Mouse (Mus musculus): ENCODE measurements around the gene Fyn. TPM values are rescaled to one million over a fixed set of nuclear protein-coding genes. Genes with fewer than 3 reads are reported as not detected.

The Fyn gene
- polyA plus RNA-seq, 1 experiment, result 9.1 TPM

DNA sequence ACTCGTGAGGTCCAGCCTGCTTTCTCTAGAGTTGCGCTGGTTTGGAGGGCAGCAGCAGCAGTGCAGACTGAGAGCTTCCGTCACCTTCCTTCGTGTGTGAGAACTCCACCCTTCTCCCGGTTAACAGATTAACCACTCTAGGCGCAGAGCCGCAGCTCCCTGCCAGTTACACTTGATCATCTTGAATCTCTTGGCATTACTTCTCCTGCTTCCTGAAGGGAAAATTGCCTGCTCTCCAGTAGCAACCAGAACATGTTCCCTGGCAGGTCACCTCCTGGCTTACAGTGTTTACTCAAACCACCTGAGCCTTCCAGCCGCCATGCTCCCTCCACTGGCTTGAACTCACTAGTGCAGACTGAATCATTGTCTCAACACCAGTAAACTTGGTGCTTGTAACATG, 94.1 kb downstream of the Fyn start:
- no peak for DNase-seq (ENCODE audit: low read depth, low spot score)
- 16% methylated on average over 8 of the region's 8 CpGs for WGBS

GRCm38 (mm10) chr10:39464383-39464782, 95.7 kb downstream of the Fyn start:
- DNase-seq (ENCODE audit: low read depth, low spot score), result no peak
- 92% methylated on average over 5 of the region's 5 CpGs for WGBS

DNA sequence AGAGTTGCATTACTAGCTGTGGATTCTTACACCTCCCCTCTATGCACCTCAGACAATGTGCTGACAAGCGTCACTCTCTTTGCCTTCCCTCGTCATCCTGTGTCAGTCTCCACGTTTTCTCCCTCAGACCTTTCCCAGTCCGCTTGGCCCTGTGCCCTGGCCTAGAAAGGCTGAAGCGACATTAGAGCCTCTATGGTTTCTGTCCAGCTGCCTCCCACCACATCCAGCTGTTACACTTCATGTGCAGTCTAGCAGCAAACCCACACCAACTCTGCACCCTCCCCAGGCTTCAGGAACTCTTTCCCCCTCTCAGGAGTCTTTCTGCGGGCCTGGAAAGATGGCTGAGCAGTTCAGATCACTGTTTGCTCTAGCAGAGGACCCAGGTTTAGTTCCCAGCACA, 98.7 kb downstream of the Fyn start:
- 68% methylated on average over 6 of the region's 6 CpGs for WGBS
- DNase-seq (ENCODE audit: low read depth, low spot score), result no peak

DNA sequence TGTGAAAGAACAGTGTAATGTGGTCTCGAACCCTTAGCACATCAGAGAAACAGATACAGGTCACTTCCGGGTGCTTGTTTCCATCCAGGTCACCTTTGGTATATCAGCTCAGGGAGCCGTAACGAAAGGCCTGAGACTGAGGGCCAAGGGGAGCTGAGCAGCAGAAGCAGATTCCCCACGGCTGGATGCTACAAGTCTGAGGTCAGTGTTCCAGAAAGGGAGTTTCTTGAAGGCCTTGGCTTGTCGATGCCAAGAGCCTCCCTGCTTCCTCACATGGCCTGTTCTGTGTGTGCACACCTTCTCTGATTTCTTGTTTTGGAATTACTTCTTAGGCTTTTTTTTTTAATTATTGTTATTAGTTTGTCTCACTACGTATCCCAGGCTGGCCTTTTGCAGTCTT, 99.2 kb downstream of the Fyn start:
- no peak for DNase-seq (ENCODE audit: low read depth, low spot score)
- WGBS, result 78% methylated on average over 7 of the region's 7 CpGs

DNA sequence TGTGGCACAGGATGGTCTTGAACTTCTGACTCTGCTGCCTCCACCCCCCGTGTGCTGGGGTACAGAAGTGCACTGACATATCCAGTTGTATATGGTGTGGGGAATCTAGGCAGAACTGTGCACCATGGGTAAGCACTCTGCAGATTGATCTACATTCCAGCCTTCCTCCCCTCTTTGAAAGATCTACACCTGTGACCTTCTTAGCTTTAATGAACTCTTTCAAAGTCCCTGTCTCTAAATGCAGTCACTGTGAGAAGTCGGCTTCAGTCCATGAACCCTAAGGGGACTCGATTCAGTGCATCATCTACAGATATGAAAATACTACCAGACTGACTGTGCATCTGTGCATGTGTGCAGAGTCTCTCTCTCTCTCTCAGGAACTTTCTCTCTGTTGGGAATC, 99.9 kb downstream of the Fyn start:
- WGBS, result 90% methylated on average over 3 of the region's 3 CpGs
- DNase-seq (ENCODE audit: low read depth, low spot score), result no peak

- no peak for DNase-seq (ENCODE audit: low read depth, low spot score)
- 70% methylated on average over 7 of the region's 7 CpGs for WGBS
Observed at GRCm38 (mm10) chr10:39469341-39469740, 100.7 kb downstream of the Fyn start.

DNA sequence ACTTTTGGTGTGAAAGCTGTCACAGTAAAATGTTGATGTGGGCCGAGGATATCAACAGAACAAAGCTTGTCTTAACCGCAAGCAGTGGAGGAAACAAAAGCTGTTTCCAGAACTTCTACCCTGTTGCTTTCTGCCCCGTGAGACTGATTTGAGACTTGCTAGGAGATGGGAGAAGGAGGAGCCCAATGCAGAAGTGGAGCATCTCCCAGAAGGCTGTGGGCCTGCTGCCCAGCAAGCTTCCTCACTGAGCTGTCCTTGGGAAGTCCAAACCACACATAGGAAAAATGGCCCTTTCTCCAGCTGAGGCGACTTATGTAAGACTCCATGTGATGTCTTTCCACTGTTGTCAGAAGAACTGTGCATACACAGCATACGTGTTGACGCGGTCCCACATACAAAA, 101.7 kb downstream of the Fyn start:
- WGBS, result 70% methylated on average over 7 of the region's 7 CpGs

GRCm38 (mm10) chr10:39471040-39471713, 102.5 kb downstream of the Fyn start:
- DNase-seq (ENCODE audit: low read depth, low spot score), result no peak
- 91% methylated on average over 7 of the region's 7 CpGs for WGBS

More for the DNA sequence above, 101.7 kb downstream of the Fyn start:
- DNase-seq (ENCODE audit: low read depth, low spot score), result no peak

DNA sequence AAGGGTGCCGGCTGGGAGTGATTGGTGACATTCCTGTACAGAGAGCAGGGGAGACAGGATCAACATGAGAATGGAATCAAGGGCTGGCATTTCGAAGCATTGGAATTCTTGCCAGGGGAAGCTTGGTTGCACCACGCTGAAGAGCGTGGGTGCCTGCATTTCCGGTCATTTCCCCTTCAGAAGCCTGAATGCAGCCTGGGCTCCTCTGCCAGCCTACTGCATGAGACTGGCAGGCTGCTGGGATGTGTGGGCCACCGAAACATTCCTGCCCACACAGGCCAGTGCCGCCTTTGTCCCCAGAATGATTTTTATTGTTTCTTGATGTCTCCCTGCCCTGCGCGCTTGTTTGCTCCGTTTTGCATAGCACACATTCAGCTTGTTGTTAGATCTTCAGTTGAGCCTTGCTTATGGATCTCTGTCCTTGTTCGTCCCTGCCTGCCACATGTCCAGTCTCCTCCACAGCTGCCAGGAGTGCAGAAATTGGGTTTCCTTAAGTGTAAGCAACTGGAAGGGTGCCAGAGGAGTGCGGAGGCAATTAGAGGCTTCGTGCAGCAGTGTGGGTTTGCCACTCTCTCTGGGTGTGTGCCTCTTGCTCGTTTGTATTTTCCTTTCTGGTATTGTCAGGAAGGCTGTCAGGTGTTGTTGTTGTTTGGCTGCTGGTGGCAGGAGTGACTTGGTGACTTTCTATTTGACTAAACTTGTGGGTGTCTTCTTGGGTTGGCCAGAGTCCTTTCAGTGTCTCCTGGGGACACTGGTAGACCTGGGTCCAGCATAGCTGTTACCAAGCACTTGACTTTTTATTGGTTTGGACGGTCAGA, 103.3 kb downstream of the Fyn start:
- peak; percentile 48 for DNase-seq (ENCODE audit: low read depth, low spot score)
- WGBS, result 22% methylated on average over 15 of the region's 15 CpGs

- WGBS, result 37% methylated on average over 7 of the region's 7 CpGs
- no peak for DNase-seq (ENCODE audit: low read depth, low spot score)
Observed at GRCm38 (mm10) chr10:39472923-39473322, 104.3 kb downstream of the Fyn start.

DNA sequence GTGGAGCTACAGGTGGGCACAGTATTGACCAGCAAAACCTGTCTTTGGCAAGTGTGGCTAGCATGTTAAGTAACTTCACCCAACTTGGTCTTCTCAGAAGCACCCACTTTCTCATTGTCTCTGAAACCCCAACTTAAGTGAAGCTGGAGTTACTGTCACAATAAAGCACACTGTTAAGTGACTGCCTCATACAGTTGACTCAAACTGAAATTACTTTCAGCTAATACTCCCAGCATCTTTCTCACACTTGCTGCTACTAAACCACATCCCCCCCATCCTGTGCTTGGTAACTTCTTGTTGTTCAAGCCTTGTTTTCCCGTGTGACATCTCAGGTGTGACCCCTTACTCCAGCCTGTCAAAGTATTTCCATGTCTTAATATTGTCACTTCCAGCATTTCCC, 110.7 kb downstream of the Fyn start:
- no peak for DNase-seq (ENCODE audit: low read depth, low spot score)
- 83% methylated on average over 1 of the region's 1 CpGs for WGBS

DNA sequence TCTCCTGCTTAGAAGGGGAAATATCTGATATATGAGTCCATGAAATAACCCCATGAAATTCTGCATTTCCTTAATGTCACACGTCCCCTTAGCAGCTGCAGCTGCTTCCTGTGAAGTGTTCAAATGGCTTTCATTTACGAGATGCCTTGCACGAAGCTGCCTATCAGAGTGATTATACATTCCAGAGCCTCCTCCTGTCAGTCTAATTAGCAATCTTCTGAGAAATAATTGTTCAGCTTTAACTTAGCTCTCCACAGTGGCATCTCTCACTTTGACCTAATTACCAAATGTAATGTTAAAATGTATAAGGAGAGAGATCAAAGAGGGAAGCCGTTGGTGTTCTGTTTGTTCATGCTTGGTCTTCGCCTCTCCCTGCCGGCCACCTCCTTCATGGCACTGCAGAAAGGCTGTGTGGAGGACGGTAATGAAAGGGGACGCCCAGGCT, 115.7 kb downstream of the Fyn start:
- 25% methylated on average over 8 of the region's 8 CpGs for WGBS
- no peak for DNase-seq (ENCODE audit: low read depth, low spot score)

DNA sequence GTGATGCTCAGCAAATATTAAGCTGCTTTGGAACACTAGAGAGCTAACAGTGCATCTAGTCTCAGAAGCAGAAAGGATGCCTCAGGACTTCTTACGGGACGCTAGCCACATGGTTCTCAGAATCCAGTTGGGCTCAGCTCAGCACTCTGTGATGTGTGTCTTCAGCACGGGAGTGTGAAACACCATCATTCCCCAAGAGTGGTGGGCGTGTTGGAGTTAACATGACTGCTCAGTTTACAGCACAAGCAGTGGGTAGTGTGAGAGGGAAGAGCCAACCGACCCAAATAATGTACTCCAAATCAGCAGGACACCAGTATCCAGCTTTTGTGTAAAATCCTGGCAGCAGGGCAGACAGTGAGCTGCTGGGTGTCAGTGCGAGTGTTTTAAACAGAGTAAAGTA, 116.2 kb downstream of the Fyn start:
- 63% methylated on average over 6 of the region's 6 CpGs for WGBS
- no peak for DNase-seq (ENCODE audit: low read depth, low spot score)

DNA sequence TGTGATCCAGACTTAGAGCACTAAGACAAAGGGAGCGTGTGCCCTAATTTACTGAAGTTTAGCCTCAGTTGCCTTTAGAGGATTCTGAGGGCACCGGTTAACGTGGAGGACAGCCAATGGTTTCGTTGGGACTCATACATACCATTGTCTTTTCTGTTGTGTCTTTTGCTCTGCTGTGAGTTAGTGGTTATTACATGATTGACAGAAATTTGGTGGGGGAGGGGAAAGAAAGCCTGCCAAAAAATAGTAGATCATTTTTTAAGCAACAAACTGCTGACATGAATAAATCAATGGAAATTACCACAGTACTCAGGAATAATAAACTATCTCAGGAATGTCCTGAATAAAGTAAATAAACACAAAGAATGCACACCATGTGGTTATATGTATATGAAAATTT, 117.3 kb downstream of the Fyn start:
- WGBS, result 87% methylated on average over 4 of the region's 4 CpGs
- no peak for DNase-seq (ENCODE audit: low read depth, low spot score)

DNA sequence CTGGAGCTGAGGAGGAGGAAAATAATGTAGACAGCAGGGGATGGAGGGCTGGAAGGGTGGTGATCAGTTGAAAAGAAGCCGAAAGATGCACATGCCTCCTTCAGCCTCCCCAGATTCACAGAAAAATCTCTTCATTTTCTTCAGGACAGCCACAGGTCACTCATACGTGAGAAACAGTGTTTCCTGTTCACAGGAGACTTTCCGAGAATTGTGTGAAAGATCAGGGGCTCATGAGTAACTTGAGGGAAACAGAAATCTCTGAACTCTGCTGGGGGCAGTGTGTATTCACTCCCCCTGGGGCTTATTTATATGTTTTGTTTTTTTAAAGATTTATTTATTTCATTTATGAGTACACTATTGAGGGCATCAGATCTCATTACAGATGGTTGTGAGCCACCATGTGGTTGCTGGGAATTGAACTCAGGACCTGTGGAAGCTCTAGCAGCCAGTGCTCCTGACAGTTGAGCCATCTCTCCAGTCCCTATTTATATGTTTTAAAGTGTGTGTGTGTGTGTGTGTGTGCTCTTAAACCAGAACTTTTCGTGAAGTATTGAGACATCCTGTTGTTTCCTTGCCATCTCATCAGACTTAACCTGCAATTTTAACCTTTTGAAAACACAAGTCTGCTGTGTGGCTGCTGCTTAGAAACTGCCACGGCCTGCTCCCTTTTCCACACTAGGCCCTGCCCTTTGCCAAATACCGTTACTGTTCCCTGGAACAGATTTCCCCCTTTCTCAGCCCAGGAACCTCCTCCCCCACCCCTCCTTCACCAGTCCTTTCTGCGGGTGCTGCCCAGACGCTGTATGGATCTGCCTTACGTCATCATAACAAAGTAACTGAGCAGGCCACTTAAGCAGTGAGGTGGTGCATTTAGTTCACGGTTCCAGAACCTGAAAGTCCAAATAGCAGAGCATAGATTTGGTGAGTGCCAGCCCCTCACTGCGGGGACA, 118.1 kb downstream of the Fyn start:
- 63% methylated on average over 11 of the region's 11 CpGs for WGBS
- DNase-seq (ENCODE audit: low read depth, low spot score), result no peak

DNA sequence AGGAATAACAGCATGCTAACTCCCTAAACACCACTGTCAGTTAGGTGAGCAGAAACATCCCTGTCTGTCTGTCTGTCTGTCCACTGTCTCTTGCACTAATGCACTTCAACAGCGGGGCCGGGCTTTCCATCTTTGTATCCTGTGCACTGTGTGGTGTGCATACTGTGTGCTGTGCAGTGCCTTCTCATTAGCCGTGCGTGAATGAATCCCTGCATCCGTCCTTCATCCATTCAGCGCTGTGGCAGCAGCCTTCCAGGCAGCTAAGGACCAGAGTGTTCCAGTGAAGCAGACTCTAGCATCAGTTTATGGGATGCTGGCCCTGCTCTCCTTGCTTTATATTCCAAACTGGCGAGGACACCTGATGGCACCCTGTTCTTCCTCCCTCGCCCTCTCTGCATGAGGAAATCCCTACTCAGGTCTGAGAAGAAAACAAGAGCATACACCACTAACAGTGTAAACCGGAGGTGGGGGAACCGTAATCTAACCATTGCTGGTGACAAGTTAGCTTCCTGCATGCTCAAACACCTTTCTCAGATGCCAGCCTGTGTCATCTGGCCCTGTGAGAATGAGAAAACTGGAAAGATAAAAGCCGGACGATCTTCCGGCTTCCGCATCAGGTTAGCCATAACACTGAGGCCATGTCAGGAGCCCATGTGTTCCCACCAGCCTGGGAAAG, 119.2 kb downstream of the Fyn start:
- no peak for DNase-seq (ENCODE audit: low read depth, low spot score)
- WGBS, result 78% methylated on average over 14 of the region's 14 CpGs

- DNase-seq (ENCODE audit: low read depth, low spot score), result no peak
- WGBS, result 52% methylated on average over 3 of the region's 3 CpGs
Observed at GRCm38 (mm10) chr10:39488542-39488941, 119.9 kb downstream of the Fyn start.

DNA sequence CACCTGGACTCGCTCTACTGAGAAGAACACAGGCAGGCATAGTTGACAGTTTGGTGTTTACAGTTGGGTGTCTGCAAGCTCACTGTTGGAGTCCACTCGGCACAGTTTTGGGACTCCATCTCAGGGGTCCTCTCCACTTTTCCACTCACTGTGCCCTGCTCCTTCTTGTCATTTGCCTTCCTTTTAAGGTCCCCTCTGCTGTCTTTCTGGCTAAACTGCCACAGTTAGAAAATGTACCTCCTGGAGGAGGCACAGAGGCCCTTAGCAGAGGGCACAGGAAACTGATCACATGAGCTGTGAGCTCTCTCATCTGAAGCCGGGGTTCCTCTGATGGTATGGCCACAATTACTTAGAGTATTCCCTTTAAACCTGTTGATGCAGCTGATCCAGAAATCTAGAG, 120.3 kb downstream of the Fyn start:
- 65% methylated on average over 3 of the region's 3 CpGs for WGBS
- no peak for DNase-seq (ENCODE audit: low read depth, low spot score)

GRCm38 (mm10) chr10:39490349-39491121, 121.9 kb downstream of the Fyn start:
- DNase-seq (ENCODE audit: low read depth, low spot score), result no peak
- 56% methylated on average over 9 of the region's 9 CpGs for WGBS

All from large intestine, adult 2 months (tissue).